Mouse (Mus musculus): ENCODE data around the gene Gm17654. TPM values are rescaled to one million over a fixed set of nuclear protein-coding genes. Genes with fewer than 3 reads are reported as not detected.

Gene Gm17654
- polyA plus RNA-seq, 1 experiment, result not detected

Other genes starting within 250 kb of the Gm17654 start
- not detected in 2 replicates for gene 1700001F09Rik, start 231.3 kb downstream of the Gm17654 start, polyA plus RNA-seq (2012; rRNA removed)
- not detected in 2 replicates for gene Gm8138, start 162.8 kb downstream of the Gm17654 start, polyA plus RNA-seq (2012; rRNA removed)
- 0.09 TPM in 1 of 2 replicates, not detected in the other for gene Gm5799, start 35.6 kb downstream of the Gm17654 start, polyA plus RNA-seq (2012; rRNA removed)
- not detected in 2 replicates for gene Gm10375, start 28.9 kb upstream of the Gm17654 start, polyA plus RNA-seq (2012; rRNA removed)
- not detected in 2 replicates for gene Gm8165, start 98.1 kb upstream of the Gm17654 start, polyA plus RNA-seq (2012; rRNA removed)
- 0.13 TPM in 1 of 2 replicates, not detected in the other for gene Gm7324, start 118.7 kb upstream of the Gm17654 start, polyA plus RNA-seq (2012; rRNA removed)
- gene Gm16506, start 148.3 kb upstream of the Gm17654 start, polyA plus RNA-seq (2012; rRNA removed), result not detected in 2 replicates
- not detected in 2 replicates for gene Gm6526, start 168.7 kb upstream of the Gm17654 start, polyA plus RNA-seq (2012; rRNA removed)
- not detected in 2 replicates for gene Gm8180, start 205.6 kb upstream of the Gm17654 start, polyA plus RNA-seq (2012; rRNA removed)